Mouse (Mus musculus) erythroblast, embryonic 14.5 days (primary cell): ENCODE measurements around the gene Cnep1r1.

Experiments
- GATA1 ChIP-seq: IDR thresholded peaks from 2 replicates; pipeline ENCODE4 v1.6.1; 2012; ENCODE audit warnings: low read length, inconsistent platforms, mixed read lengths
- TAL1 ChIP-seq: IDR thresholded peaks from 3 replicates; pipeline ENCODE4 v1.6.1; 2012; ENCODE audit warnings: low read length, inconsistent platforms, mixed read lengths

DNA sequence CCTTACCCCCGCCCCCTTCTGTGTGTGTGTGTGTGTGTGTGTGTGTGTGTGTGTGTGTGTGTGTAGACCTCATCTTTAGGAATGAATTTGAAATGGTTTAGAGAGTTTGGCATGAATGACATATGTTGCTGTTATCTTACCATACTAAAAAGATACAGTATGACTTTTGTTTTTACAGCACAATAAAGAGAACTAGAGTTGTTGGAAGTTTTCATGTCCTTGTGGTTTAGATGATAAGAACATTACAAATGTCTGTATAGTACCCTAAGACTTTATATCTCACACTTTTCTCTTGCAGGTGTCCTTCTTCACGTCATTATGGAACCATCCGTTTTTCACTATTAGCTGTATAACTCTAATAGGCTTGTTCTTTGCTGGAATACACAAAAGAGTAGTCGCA is 10.8 kb downstream of the Cnep1r1 start:
- TF ChIP-seq GATA1 (no peak), TAL1 (no peak)
